Mouse (Mus musculus): Measurements from ENCODE around the gene Mb21d2. TPM values are rescaled to one million over a fixed set of nuclear protein-coding genes. Genes with fewer than 3 reads are reported as not detected.

Mb21d2 gene
- not detected in 2 replicates for total RNA-seq (2012; rRNA removed)
- total RNA-seq (2014; rRNA removed): not detected in 2 replicates
- polyA plus RNA-seq (2012; ENCODE audit: insufficient read length, low read depth): not detected in 2 replicates

- Histone ChIP-seq H3K79me2 (replicated peaks; ENCODE audit: control insufficient read depth, extremely low read depth, insufficient read depth, poor library complexity, severe bottlenecking) (no peaks in the 10 kb centered on the region), H3K27me3 (replicated peaks) (no peaks in the 10 kb centered on the region), H3K4me2 (ENCODE audit: insufficient read depth, low read depth, poor library complexity, severe bottlenecking) (no peak within 1 kb of the TSS), H3K4me3 (replicated peaks in 1 of 3; ENCODE audit: low read depth in 2 of 3, low read length in 2 of 3, poor library complexity in 1 of 3) (no peak within 1 kb of the TSS), H3K9me3 (replicated peaks; ENCODE audit: low read length) (peaks cover 93% of the 10 kb centered on the region), H3K4me1 (ENCODE audit: control insufficient read depth in 1 of 2, insufficient read depth in 2 of 2) (no peaks in the 10 kb centered on the region), H3K36me3 (replicated peaks in 1 of 2; ENCODE audit: control insufficient read depth in 1 of 2, insufficient read depth in 1 of 2, low read length in 1 of 2) (no peaks in the 10 kb centered on the region), H3K27ac (ENCODE audit: insufficient read depth, low read depth) (no peak within 1 kb of the TSS), H3K9ac (ENCODE audit: insufficient read depth, low read depth) (no peak within 1 kb of the TSS)
- dilution Hi-C loops (cut with MboI; ENCODE audit: extremely low pct_ligation_motif_present, extremely low pct_unique_long_range_greater_than_20kb, low sequenced_read_pairs): no loop called here
- TF ChIP-seq GABPA (IDR thresholded peaks at IDR 0.05; ENCODE audit: insufficient replicate concordance, low read depth, low read length) (no peak), ZMIZ1 (IDR thresholded peaks at IDR 0.05; ENCODE audit: low read depth, low read length) (no peak), TBP (conservative IDR thresholded peaks at IDR 0.05; ENCODE audit: low read depth, low read length) (no peak), ELF1 (IDR thresholded peaks at IDR 0.05; ENCODE audit: low read depth, low read length) (no peak), NRF1 (IDR thresholded peaks at IDR 0.05; ENCODE audit: low read depth, low read length) (no peak), HCFC1 (IDR thresholded peaks at IDR 0.05; ENCODE audit: low read depth, low read length) (no peak), TCF12 (IDR thresholded peaks at IDR 0.05; ENCODE audit: low read depth, low read length) (no peak), MEF2A (IDR thresholded peaks at IDR 0.05; ENCODE audit: borderline replicate concordance, low read depth, low read length) (no peak), ZKSCAN1 (IDR thresholded peaks at IDR 0.05; ENCODE audit: borderline replicate concordance, low read depth, low read length) (no peak), EP300 (IDR thresholded peaks at IDR 0.05; ENCODE audit: low read length) (no peak), RAD21 (IDR thresholded peaks at IDR 0.05; ENCODE audit: low read depth, low read length) (no peak), ZC3H11A (IDR thresholded peaks at IDR 0.05; ENCODE audit: low read depth, low read length) (no peak), ZNF384 (IDR thresholded peaks at IDR 0.05; ENCODE audit: low read depth, low read length) (no peak), JUN (IDR thresholded peaks at IDR 0.05; ENCODE audit: insufficient read depth, low read depth, low read length) (no peak), PAX5 (IDR thresholded peaks at IDR 0.05; ENCODE audit: low read length) (no peak), MAFK (IDR thresholded peaks at IDR 0.05; ENCODE audit: insufficient replicate concordance, low read length) (no peak), MAZ (IDR thresholded peaks at IDR 0.05; ENCODE audit: low read depth, low read length) (no peak), UBTF (IDR thresholded peaks at IDR 0.05; ENCODE audit: low read depth, low read length) (no peak)
- no peak for DNase-seq (ENCODE audit: extremely low read depth)
- in situ Hi-C loops (cut with MboI; ENCODE audit: low pct_ligation_motif_present, low pct_unique_long_range_greater_than_20kb, low sequenced_read_pairs): no loop called here
These were observed at the start of gene Mb21d2 for GRCm38 (mm10) chr16:28928815-28929685. Mb21d2 (minus strand) TSS chr16:28929673.

- no peaks in the 10 kb centered on the region for H3K4me1 ChIP-seq (ENCODE audit: control insufficient read depth in 1 of 2, insufficient read depth in 2 of 2)
- DNase-seq (ENCODE audit: extremely low read depth): no peak
- TF ChIP-seq PAX5 (IDR thresholded peaks at IDR 0.05; ENCODE audit: low read length) (no peak), MEF2A (IDR thresholded peaks at IDR 0.05; ENCODE audit: borderline replicate concordance, low read depth, low read length) (no peak), MYC (IDR thresholded peaks at IDR 0.05; ENCODE audit: low read depth, low read length) (no peak), MXI1 (IDR thresholded peaks at IDR 0.05; ENCODE audit: low read depth, low read length) (no peak), TCF12 (IDR thresholded peaks at IDR 0.05; ENCODE audit: low read depth, low read length) (no peak), ETS1 (conservative IDR thresholded peaks at IDR 0.05; ENCODE audit: low read depth, low read length) (no peak), JUND (conservative IDR thresholded peaks at IDR 0.05; ENCODE audit: low read depth, low read length) (no peak)
- in situ Hi-C loops (cut with MboI; ENCODE audit: low pct_ligation_motif_present, low pct_unique_long_range_greater_than_20kb, low sequenced_read_pairs): no loop called here
- no peak overlapping the region for H3K27ac ChIP-seq (ENCODE audit: insufficient read depth, low read depth)
- H3K79me2 ChIP-seq (replicated peaks; ENCODE audit: control insufficient read depth, extremely low read depth, insufficient read depth, poor library complexity, severe bottlenecking): no peaks in the 10 kb centered on the region
- dilution Hi-C loops (cut with MboI; ENCODE audit: extremely low pct_ligation_motif_present, extremely low pct_unique_long_range_greater_than_20kb, low sequenced_read_pairs): no loop called here
- H3K9ac ChIP-seq (ENCODE audit: insufficient read depth, low read depth): no peak overlapping the region
- no peaks in the 10 kb centered on the region for H3K27me3 ChIP-seq (replicated peaks)
- H3K4me3 ChIP-seq (replicated peaks in 1 of 3; ENCODE audit: low read depth in 2 of 3, low read length in 2 of 3, poor library complexity in 1 of 3): no peak overlapping the region
- peaks cover 61% of the 10 kb centered on the region for H3K9me3 ChIP-seq (replicated peaks; ENCODE audit: low read length)
- H3K4me2 ChIP-seq (ENCODE audit: insufficient read depth, low read depth, poor library complexity, severe bottlenecking): no peak overlapping the region
- no peaks in the 10 kb centered on the region for H3K36me3 ChIP-seq (replicated peaks in 1 of 2; ENCODE audit: control insufficient read depth in 1 of 2, insufficient read depth in 1 of 2, low read length in 1 of 2)
These were observed 36.8 kb upstream of the Mb21d2 start for GRCm38 (mm10) chr16:28966236-28966635.

Data from CH12.LX (cell line).